Mouse (Mus musculus): ENCODE data around the gene Arl8b.

The Arl8b gene

GRCm38 (mm10) chr6:108784796-108785195 lies 1.9 kb downstream of the Arl8b start:
- no peak for DNase-seq (ENCODE audit: low spot score)

GRCm38 (mm10) chr6:108785551-108785950 lies 2.7 kb downstream of the Arl8b start:
- no peak for DNase-seq (ENCODE audit: low spot score)

GRCm38 (mm10) chr6:108791498-108791897 lies 8.6 kb downstream of the Arl8b start:
- no peak for DNase-seq (ENCODE audit: low spot score)

GRCm38 (mm10) chr6:108795912-108796311 lies 13.0 kb downstream of the Arl8b start:
- no peak for DNase-seq (ENCODE audit: low spot score)

GRCm38 (mm10) chr6:108796706-108797105 lies 13.8 kb downstream of the Arl8b start:
- DNase-seq (ENCODE audit: low spot score), result no peak

GRCm38 (mm10) chr6:108805194-108805593 lies 22.3 kb downstream of the Arl8b start:
- no peak for DNase-seq (ENCODE audit: low spot score)

GRCm38 (mm10) chr6:108805871-108806270 lies 23.0 kb downstream of the Arl8b start:
- DNase-seq (ENCODE audit: low spot score), result no peak

- no peak for DNase-seq (ENCODE audit: low spot score)
Measured at GRCm38 (mm10) chr6:108807446-108807845, 24.5 kb downstream of the Arl8b start.

- no peak for DNase-seq (ENCODE audit: low spot score)
Measured at GRCm38 (mm10) chr6:108808786-108809185, 25.9 kb downstream of the Arl8b start.

GRCm38 (mm10) chr6:108810237-108810636 lies 27.3 kb downstream of the Arl8b start:
- DNase-seq (ENCODE audit: low spot score), result no peak

GRCm38 (mm10) chr6:108812134-108812533 lies 29.2 kb downstream of the Arl8b start:
- no peak for DNase-seq (ENCODE audit: low spot score)

GRCm38 (mm10) chr6:108817510-108817909 lies 34.6 kb downstream of the Arl8b start:
- DNase-seq (ENCODE audit: low spot score), result no peak

- no peak for DNase-seq (ENCODE audit: low spot score)
Measured at GRCm38 (mm10) chr6:108824816-108825545, 42.1 kb downstream of the Arl8b start.

GRCm38 (mm10) chr6:108826070-108826469 lies 43.2 kb downstream of the Arl8b start:
- DNase-seq (ENCODE audit: low spot score), result no peak

GRCm38 (mm10) chr6:108827336-108827920 lies 44.5 kb downstream of the Arl8b start:
- no peak for DNase-seq (ENCODE audit: low spot score)

GRCm38 (mm10) chr6:108828234-108828868 lies 45.5 kb downstream of the Arl8b start, which contains the start of gene Edem1:
Gene Edem1, plus strand, starts transcription at chr6:108828641.
- peak; percentile 91 for DNase-seq (ENCODE audit: low spot score)

- no peak for DNase-seq (ENCODE audit: low spot score)
Measured at GRCm38 (mm10) chr6:108828872-108829271, 46.0 kb downstream of the Arl8b start.

- DNase-seq (ENCODE audit: low spot score), result no peak
Measured at GRCm38 (mm10) chr6:108829386-108830370, 46.8 kb downstream of the Arl8b start.

GRCm38 (mm10) chr6:108832170-108832569 lies 49.3 kb downstream of the Arl8b start:
- DNase-seq (ENCODE audit: low spot score), result no peak

GRCm38 (mm10) chr6:108832989-108833388 lies 50.1 kb downstream of the Arl8b start:
- DNase-seq (ENCODE audit: low spot score), result no peak

- no peak for DNase-seq (ENCODE audit: low spot score)
Measured at GRCm38 (mm10) chr6:108833963-108834697, 51.2 kb downstream of the Arl8b start.

Measured in left cerebral cortex, adult 11 months (tissue).